Mouse (Mus musculus) 3T3-L1 (cell line): ENCODE data around the gene Cd300lb.
A peak's percentile ranks its signal among the peaks of the same experiment; 100 is the strongest.

Experiments used
- DNase-seq: peaks from one replicate; pipeline ENCODE4 v3.0.0-alpha.2; 2015; ENCODE audit warnings: low read depth, low spot score

Cd300lb gene

DNA sequence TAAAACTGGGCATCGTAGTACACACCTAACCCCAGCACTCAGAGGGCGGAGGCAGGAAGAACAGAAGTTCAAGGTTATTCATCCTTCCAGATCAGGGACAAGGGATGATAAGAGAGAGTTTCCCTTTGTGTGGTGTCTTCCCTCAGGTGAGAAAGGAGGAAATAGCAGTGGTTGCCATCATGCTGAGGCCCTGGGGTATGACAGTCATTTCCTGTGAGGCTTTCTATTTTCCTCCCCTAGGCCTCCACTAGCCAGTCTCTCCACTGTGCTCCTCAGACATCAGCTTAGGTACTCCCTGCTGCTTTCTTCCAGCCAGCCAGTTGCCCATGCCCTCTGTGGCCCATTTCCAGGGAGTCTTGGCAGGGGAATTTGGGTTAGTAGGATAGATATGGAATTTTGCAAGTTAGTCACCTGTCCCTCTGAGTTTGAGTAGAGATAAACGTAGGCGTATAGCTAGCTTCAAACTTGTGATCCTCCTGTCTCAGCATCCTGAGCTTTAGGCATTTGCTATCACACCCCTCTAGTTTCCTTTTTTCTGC lies 50.9 kb downstream of the Cd300lb start:
- DNase-seq, result no peak

- DNase-seq, result peak; percentile 53
These were observed 53.6 kb downstream of the Cd300lb start for GRCm38 (mm10) chr11:114880589-114880988.

GRCm38 (mm10) chr11:114880185-114880584 lies 54.0 kb downstream of the Cd300lb start:
- DNase-seq, result no peak

DNA sequence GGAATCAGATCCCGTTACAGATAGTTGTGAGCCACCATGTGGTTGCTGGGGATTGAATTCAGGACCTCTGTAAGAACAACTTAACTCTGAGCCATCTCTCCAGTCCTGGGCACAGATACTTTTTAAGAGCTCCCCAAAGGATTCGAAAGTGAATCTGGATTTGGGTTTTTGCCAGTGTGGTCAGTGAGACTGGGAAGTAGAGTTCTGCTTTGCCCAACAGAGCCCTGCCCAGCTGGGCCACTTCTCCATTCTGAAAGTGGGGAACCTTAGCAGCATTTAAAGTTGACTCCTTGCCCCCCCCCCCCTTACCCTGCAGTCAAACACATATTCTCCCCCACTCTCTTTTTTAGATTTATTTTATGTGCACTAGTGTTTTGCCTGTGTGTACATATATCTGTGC lies 54.5 kb downstream of the Cd300lb start:
- peak; percentile 28 for DNase-seq

- DNase-seq, result peak; percentile 68
These were observed 57.0 kb downstream of the Cd300lb start for GRCm38 (mm10) chr11:114877145-114877544.

GRCm38 (mm10) chr11:114876621-114877020 lies 57.6 kb downstream of the Cd300lb start:
- peak; percentile 17 for DNase-seq

DNA sequence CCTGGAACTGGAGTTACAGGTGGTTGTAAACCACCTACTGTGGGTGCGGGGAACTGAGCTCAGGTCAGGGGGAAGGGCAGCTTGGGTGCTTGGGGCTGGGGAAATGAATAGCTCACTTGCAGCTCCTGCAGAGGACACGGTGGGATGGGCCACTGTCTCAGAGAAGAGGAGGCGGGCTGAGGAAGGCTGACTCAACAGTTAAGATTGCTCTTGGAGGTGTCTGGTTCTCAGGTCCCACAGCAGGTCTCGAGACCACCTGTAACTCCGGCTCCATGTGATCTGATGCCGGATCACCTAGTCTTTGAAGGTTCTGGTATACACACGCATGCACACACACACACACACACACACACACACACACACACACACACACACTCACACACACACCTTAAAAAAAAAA lies 58.0 kb downstream of the Cd300lb start:
- DNase-seq, result peak; percentile 27

DNA sequence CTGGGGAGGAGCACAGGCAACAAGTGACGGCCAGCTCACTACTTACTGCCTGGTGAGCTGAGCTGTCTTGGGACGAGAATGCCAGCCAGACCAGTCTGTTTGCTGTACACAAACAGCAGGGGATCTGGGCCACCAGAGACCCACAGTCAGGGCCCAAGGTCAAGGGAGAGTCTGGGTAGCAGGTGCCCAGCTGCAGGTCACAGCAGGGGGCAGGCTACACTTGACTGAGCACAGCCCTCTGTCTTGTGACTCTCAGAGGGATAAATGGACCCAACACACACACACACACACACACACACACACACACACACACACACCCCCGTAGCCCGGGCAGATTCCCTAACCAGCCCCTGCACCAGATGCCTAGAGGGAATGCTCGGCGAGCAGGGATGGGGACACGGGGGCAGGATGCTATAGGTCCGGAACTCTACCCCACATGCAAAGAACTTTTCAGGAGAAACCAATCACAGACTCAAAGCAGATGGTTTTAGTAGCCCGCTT lies 58.8 kb downstream of the Cd300lb start:
- DNase-seq, result no peak

DNA sequence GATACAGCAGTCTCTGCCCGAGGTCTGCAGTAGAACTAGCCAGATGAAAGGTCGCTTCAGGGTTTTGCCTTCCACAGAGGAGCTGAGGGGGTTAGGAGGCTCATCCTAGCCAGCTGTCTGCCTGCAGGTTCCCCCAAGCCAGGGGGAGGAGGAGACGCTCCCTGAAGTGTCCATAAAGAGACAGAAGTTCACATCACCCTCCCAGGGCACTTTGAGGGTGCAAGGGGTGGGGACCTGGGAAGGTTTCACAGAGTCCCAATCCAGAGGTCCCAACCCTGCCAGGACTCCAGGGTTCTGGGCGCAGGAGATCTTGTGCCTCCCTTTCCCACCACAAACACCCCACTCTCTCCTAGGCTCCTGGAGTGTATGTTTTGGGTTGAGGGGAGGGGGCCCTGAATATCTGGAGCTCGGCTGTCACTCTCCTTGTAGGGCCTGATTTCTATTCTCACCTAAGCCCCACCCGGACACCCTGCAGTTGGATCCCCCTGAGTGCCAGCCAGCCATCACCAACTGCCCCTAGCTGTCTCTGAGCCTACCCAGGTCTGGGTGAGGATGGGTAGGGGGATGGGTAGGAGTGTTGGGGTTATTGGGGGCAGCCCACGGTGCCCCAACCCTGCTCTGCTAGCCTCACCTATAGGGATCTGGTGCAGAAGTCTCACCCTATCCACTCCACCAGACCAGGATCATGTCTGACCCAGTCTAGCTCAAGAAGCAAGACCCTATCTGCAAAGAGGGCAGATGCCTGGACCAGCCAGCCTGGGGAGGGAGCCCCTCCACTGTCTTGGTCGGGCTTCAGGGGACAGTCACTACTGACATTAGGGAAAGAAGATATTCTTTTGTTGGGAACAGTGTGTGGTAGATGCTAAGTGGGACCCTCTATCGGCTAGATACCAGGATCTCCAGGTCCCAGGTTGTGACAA lies 59.7 kb downstream of the Cd300lb start:
- no peak for DNase-seq

- DNase-seq, result no peak
These were observed 61.0 kb downstream of the Cd300lb start for GRCm38 (mm10) chr11:114873022-114873817.
